Mouse (Mus musculus) liver, postnatal 0 days (tissue): ENCODE data around the gene Nav1.

Experiments
- CTCF ChIP-seq: sonication (generic); IDR thresholded peaks from 2 replicates; pipeline ENCODE4 v1.5.1; 2016; ENCODE audit warnings: antibody characterized with exemption, low read depth
- EP300 ChIP-seq: IDR thresholded peaks from 2 replicates; pipeline ENCODE4 v1.6.1; 2016; ENCODE audit warnings: antibody characterized with exemption, low read depth, mild to moderate bottlenecking

- no peak for TF ChIP-seq CTCF
- TF ChIP-seq EP300, result no peak
Observed at GRCm38 (mm10) chr1:135514046-135514445, 93.0 kb downstream of the Nav1 start.
